Mouse (Mus musculus): ENCODE measurements around the gene Sept6.

Sept6 gene

GRCm38 (mm10) chrX:36863766-36864608 lies 127.6 kb downstream of the Sept6 start:
- peak; percentile 56 to 72 for DNase-seq

Data from thymus, adult 18-20 months (tissue).